Mouse (Mus musculus) natural killer cell, adult 2 months (primary cell): ENCODE results near the gene Actg1.
A peak's percentile ranks its signal among the peaks of the same experiment; 100 is the strongest.
"Not testable (repeated sequence)": the region's sequence is repeated elsewhere in the genome, so short reads cannot be mapped to it uniquely, and the experiment has no call there.

ENCODE experiments used
- DNase-seq, 2 experiments: peaks; one replicate each; pipeline ENCODE4 v3.0.0; 2022; ENCODE audit warnings: low spot score in 2 of 2

Actg1 gene

DNA sequence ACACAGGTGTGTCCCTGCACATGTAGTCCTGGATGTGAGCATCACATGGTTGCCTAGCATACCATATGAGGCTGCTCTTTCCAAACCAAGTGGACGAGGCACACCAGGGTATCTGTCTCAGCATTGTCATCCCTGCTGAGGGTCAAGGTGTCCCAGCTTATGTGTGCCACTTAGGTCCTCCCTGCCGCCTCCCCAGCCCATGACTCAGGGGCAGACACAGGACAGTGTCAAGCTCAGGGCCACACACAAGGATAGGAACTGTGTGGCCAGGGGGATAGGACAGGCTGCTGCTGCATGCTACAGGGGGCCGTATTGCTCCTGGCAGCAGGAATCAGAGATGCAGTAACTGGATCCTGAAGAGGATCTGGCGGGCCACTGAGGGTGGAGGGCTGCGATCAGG lies 12.4 kb upstream of the Actg1 start:
- no peak for DNase-seq

DNA sequence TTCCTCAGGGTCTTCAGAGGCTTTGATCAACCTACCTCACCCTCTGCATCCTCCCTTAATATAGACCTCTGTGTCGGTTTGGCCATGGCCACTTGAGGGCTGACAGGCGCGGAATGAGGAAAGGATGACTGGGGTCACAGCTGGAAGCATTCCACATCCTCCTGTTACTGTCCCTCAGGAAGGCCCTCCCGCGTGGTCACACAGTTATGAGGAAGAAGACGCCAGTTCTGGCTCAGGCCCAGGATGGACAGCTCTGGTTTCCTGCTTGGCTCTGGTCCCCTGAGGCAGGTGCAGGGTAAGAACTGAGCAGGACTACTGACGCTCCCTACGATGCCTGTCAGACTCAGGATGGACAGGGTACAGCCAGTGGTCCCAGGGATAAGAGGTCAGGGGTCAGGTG lies 11.7 kb upstream of the Actg1 start:
- DNase-seq: no peak

DNA sequence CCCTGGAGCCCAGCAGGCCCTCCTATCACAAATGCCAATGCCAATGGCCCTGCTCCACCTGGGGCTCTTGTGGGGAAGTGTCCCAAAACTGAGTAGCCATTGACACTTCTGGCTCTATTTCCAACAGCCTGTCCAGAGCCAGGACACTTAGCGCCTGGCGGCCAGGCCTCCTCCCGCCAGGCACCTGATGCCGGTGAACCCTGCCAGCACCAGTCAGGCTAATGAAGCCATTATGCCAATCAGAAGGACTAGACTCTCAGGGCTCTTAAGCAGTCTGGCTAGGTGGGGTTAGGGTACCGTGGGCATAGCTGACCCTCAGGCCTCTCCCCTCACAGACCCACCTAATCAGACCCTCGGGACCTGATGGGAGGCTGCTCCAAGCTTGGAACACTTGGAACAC lies 11.0 kb upstream of the Actg1 start:
- no peak for DNase-seq

DNA sequence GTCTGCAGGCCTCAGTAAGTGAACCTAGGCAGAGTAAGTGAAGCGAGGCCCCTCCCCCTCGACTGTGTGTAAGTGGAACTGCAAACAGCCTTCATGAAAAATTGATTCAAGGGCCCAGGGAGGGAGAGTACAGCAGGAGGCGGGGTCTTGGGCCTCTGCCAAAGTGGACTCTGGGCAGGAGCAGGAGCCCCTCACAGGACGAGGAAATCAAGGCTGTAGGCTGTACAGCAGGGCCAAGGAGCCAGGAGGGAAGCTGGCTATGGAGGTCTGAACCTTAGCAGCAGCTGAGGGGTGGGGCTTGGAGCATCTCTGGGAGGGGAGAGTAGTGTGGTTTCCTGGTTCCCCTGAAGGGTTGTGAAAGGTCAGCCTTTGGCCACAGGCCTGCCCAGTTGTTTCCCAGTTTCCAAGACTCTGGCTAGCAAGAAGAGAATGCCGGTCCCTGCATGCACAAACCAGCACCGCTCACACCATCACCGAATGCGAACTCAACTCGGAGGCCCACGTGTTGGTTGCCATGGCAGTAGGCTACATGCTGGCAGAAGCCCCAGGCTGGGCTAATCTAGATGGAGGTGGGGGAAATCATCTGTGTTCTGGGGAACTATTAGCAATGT lies 9.6 kb upstream of the Actg1 start:
- DNase-seq: no peak

DNA sequence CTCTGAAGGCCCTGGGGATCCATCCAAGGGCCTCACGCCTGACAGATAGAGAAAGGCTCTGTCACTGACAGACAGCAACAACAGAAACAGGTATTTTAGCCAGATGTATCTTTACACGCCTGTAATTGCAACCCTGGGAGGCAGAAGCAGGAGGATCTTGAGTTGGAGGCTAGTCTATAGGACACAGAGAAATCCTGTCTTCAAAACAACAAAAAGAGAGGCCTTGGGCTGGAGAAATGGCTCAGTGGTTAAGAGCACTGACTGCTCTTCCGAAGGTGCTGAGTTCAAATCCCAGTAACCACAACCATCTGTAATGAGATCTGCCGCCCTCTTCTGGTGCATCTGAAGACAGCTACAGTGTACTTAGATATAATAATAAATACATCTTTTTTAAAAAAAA lies 8.6 kb upstream of the Actg1 start:
- no peak for DNase-seq

DNA sequence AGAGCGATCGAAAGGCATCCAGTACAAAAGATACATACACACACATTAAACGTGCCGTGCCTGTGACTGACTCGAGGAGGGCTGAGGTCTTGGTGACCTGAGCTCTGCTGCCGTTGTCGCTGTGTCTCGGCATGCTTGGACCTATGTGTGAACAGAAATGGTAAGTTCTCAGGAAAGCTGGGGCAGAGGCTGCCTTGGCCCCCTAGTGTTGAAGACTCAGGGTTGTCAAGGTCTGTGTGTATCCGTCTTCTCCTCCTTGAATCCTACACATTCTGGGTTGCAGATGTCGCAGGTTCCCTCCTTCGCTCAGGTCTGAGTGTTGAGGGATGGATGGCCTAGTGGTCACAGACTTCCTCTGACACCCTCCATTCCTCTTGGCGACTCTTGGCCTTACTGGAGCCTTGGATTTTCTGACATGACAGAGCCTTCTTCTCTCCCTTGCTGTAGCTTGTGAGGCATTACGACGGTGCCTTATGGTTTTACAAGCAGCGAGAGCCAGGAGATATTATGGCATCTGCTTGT lies 8.0 kb upstream of the Actg1 start:
- no peak for DNase-seq

DNA sequence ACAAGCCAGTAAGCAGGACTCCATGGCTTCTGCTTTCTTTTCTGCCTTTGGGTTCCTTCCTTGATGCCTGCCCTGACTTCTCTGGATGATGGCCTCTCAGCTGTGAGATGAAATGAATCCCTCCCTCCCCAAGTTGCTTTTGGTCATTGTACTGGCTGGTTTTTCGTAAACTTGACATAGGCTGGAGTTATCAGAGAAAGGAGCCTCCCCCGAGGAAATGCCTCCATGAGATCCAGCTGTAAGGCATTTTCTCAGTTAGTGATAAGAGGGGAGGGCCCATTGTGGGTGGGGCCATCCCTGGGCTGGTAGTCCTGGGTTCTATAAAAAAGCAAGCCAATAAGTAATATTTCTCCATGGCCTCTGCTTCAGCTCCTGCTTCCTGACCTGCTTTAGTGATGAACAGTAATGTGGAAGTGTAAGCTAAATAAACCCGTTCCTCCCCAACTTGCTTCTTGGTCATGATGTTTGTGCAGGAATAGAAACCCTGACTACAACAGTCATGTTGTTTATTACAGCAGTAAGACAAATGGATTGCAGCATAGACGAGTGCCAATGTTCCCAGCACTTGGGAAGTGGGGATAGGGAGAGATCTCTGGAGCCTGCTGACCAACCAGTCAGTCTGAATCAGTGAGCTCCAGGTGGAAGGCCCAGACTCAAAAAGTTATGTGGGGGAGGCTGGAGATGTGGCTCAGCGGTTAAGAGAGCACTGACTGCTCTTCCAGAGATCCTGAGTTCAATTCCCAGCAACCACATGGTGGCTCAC lies 7.1 kb upstream of the Actg1 start:
- no peak for DNase-seq

DNA sequence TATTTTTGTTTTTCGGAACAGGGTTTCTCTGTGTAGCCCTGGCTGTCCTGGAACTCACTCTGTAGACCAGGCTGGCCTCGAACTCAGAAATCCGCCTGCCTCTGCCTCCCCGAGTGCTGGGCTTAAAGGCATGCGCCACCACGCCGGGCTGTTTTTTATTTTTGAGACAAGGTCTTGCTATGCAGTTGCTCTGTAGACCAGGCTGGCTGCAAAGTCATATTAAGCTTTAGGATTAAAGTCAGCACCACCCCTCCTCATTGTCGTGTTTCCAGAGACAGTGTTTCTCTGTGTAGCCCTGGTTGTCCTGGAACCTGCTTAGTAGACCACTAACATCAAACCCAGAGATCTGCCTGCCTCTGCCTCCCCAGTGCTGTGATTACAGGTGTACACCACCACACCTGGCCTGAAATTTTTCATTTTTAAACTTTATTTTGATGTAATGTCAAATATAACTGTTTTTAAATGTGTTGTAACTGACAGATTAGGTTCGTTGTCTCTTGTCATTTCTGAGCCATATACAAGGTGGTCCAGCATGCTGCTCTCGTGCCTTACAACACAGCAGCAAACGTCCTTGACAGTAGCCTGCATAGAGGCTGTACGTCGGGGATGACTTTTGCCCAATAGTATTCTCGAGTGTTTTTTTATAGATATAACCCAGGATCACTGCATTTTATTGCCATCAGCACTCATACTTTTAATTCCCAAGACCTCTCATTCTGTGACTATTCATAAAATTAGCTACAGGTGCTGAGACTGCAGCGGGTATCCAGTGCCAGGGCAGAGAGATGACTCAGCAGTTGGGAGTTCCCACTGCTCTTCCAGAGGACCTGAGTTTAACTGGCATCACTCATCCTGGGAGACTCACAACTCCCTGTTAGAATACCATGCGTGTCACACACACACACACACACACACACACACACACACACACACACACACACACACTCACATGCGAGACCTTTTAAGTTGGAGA lies 6.2 kb upstream of the Actg1 start:
- no peak for DNase-seq

DNA sequence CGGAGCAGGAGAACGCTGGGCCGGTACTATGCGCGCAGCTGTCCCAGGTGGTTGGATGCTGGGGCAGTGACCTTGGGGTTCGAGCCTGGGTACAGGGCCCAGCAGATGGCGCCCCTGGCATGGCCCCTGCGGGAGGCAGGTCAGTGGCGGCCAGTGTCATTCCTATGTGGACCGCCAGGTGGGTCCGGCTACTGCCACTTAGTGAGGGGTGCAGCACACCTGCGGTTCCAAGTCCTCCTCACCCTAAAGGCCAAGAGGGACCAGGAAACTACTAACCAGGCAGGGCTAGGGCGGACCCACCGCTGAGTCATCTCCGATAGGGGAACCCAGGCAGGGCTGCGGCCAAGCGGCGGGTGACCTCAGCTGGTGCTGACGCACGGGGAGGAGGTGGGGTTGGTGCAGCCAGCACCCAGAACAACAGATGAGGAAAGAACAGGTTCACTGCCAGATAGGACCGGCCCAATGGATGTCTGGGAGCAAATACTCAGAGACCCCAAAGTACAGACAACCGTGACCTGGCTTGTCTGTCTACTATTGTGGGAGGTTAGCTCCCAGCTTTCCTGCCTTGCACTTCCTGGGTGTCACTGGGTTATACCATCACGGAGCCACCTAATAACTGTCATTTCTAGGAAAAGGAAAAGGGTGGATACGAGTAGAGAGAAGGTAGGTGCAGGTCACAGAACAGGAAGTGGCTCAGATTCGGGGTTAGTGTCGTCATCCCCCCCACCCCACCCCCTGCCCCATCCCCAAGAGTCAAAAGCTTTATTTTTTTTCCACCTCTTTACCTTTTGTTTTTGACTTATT lies 5.4 kb upstream of the Actg1 start:
- peak; percentile 97 to 99 for DNase-seq

DNA sequence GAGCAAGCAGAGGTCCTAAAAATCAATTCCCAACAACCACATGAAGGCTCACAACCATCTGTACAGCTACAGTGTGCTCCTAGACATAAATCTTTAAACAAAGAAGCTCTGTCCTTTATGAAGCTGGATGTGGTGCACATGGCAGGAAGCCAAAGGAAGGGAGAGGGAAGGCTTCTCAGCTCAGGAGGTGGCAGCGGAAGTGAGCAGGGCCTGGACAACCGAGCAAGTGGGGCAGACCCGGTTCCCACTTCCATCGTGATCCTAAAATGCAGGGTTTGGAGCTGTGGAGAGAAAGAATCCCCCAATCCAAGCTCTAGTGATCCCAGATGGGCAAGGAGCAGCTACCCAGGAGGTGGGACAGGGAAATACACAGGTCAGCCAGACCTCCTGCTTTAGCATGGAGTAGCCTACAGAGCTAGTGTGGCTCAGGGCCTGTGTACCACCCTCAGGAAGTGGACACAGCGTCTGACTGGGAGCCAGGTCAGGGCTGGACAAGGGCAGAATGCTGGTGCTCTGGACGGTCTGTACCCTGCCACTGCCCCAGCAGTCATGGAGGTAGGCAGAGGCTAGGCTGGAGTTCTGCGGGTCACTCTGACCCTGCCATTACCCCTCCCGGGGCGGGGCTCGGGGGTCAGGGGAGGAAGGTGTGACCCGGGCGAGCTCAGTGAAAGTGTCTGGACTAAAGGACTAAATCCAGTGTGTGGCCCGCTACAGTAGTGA lies 4.4 kb upstream of the Actg1 start:
- no peak for DNase-seq

DNA sequence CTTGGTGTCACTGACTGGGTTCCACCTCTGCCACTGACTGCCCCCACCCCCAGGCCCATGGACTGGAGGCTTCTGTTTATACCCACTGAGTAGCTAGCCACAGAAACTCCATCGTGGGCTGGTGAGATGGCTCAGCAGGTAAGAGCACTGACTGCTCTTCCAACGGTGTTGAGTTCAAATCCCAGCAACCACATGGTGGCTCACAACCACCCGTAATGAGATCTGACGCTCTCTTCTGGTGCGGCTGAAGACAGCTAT lies 3.7 kb upstream of the Actg1 start:
- not testable (repeated sequence) for DNase-seq

DNA sequence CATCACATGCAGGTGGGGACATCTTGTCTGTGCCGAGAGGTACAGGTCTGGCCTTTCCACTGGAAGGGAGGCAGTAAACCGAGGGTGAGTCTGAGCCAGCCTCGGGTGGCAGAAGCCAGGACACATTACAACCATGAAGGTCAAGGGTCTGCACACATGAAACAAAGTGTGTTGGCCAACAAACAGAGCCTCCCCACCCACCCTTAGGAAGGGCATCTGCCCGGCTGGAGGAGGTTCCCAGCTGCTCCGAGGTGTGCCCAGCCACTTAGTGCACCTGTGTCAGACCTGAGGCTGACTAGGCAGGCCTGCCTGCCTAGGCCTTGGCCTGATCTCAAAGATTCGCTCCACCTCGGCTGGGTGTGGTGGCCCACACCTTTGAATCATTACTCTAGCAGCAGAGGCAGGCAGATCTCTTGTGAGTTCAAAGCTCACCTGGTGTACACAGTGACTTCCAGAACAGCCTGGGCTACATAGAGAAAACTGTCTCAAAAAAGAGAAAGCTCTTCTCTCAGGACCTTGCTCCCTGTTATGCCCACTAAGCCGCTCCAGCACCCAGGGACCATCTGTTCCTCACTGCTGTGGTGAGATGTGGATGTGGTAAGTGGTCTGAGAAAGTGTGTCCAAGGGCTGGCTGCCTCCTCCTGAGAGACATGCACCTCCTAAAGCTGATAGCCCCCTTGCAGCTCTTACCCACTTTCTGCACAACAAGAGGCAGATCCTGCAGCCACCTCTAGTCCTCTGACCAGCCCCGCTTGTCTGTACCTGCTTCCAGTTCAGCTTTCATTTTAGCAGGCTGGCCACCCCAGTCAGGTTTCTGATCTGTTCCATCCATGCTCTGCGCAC lies 3.1 kb upstream of the Actg1 start:
- DNase-seq: no peak

DNA sequence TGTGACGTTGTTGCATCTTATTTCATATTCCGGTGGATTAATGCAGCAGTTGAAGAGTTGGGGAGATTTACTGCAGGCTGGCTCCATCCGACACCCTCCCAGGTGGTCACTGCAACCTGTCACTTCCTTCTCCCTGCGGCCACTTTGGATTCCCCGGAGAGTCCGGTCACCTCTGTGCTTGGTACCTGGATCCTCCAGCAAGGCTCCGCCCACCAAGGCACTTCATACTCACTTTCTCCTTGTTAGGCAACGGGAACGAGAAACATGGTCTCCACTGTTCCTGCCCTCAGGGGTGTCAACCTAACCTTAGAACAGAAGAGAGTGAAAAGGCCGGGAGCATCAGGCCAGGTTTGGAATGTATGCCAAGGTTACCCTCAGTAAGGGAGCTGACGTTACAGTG lies 2.4 kb upstream of the Actg1 start:
- no peak for DNase-seq

DNA sequence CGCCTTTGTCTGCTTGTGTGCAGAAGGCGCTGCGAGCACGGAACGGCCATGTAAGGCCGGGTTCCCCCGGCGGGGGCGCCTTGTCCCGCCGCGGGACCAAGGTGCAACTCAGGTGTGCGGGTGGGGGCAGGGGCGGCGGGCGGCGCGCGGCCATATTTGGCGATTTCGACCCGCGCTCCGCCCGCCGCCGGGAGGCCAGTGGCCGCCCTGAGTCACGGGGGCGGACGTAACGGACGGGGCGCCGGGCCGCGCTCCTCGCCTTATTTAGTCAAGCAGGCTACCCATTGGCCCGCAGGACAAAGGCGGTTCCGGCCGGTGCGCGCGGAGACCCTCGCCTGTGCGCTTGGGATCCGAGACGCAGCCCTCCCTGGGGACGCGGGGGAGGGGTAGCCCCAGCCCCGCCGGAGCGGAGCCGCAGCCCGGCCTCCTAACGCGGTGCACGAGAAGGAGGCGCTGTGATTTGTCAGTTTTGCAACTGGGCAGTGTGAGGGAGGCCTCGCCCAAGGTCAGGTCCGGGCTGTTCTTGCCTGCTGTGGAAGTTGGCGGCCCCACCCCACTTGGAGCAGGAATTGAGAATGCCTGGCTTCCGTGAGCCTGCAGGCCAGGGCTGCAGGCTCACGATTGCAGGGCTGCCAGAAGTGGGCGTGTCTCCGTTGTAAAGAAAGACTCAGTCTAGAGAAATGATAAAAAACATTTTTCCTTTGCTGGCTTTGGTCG lies 1.8 kb upstream of the Actg1 start:
- DNase-seq: peak; percentile 64

DNA sequence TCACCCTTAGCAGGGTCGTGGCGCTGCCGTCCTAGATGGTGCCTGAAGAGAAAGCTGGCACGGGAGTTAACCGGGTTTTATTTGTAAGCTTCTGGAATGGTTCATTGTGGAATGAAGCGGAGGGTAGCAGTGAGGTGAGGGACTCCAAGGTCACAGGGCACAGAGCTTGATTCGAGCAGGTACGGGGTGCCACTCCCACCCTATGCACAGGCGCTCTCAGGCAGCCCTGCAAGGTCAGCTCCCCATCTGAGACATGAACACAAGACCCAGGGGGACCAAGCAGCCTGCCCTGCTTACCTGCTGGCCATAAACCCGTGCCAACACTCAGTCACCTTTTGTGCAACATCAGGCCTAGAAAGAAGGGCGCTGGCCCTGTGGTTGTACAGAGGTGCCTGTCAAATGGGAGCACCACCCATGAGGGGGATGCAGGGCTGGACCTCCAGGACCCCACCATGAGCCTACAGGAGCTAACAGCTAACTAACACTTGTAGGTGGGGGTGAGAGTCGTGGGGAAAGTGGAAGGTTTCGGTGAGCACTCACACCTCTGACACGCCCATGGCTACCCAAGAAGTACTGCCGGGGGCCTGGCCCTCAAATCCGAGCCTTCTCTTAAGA lies 1.1 kb upstream of the Actg1 start:
- peak; percentile 32 to 56 for DNase-seq

DNA sequence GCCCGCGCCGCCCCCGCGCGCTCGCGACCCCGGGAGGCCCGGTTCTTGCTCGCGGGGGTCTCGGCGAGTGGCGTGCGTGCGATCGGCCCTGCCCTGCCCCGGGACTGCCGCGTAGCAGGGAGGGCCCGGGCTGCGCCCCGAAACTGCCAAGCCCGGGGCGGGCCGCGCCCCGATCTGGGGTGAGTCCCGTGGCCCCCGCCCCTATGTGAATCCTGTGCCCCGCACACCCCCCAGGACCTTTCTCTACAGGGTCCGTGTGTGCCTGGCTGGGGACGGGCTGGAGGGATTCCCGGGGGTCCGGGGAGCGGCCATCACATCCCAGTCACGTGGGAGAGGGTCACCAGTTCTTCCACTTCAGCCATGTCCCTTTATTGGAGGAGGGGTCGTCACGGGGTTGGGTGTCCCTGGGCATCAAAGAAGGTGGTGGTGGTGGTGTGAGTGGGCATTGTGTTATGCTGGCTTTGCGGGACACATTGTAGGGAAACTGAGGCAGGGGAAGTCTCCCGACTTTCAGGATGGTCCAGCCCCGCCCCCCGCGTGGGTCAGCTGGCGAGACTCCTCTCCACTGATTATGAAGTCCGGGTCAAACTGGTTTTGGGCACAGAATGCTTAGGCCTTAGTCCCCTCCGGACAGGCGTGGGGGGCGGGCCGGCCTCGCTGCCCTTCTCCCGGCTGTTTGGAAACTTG lies 485 bp upstream of the Actg1 start:
- peak; percentile 36 to 45 for DNase-seq

DNA sequence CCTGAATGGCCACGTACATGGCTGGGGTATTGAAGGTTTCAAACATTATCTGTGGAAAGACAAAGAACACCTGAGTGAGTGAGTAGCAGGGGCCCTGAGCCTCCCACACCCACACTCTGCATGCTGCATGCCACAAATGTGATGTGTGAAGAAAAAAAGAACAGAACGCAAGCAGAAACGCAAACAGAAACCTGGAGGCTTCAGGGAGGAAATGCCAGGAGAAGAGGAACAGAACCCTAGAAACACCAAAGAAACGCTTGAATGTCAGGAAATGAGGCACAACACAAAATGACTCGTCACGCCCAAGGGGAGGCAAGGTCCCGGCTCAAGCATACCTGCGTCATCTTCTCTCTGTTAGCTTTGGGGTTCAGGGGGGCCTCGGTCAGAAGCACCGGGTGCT lies 1.0 kb downstream of the Actg1 start:
- DNase-seq: peak in 1 of 2 experiments; percentile 49

DNA sequence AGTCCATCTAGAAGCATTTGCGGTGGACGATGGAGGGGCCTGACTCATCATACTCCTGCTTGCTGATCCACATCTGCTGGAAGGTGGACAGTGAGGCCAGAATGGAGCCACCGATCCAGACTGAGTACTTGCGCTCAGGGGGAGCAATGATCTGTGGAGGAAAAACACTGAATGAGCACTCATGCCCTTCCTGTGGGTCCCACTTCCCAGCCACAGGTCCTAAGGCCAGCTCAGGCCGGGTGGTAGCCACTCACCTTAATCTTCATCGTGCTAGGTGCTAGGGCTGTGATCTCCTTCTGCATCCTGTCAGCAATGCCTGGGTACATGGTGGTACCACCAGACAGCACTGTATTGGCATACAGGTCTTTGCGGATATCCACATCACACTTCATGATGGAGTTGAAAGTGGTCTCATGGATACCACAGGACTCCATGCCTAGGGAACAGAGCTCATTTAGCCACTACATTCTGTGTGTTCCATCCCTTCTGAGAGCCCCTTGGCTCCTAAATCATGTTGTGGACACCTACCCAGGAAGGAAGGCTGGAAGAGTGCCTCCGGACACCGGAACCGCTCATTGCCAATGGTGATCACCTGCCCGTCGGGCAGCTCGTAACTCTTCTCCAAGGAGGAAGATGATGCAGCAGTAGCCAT lies 1.8 kb downstream of the Actg1 start:
- not testable (repeated sequence) for DNase-seq
